Mouse (Mus musculus): ENCODE results near the gene Npvf. TPM values are rescaled to one million over a fixed set of nuclear protein-coding genes. Genes with fewer than 3 reads are reported as not detected.
A peak's percentile ranks its signal among the peaks of the same experiment; 100 is the strongest.

Npvf gene
- not detected in 2 replicates for polyA plus RNA-seq (2012; rRNA removed)

DNA sequence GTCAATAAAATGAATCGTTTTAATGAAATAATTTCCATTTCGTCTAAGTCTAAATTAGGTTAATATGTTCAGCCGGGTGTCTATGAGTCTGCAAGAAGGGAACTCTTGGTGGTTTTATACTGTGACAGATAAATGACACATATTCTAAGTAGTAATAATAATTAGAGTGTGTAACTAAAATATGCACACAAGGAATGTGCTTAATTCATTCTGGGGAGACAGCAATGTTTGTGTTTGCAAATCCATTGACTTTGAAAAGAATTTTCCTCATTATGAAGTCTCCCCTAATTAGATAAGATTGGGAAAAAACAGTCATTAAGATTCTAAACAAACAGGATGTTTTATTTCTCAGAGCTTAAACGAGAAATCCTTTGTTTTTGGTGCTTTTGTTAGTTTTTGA, at the start of gene Npvf:
Gene Npvf, minus strand, starts transcription at position 84 of the 400 bp plus-strand sequence.
- no peak for DNase-seq (ENCODE audit: low read depth)

DNA sequence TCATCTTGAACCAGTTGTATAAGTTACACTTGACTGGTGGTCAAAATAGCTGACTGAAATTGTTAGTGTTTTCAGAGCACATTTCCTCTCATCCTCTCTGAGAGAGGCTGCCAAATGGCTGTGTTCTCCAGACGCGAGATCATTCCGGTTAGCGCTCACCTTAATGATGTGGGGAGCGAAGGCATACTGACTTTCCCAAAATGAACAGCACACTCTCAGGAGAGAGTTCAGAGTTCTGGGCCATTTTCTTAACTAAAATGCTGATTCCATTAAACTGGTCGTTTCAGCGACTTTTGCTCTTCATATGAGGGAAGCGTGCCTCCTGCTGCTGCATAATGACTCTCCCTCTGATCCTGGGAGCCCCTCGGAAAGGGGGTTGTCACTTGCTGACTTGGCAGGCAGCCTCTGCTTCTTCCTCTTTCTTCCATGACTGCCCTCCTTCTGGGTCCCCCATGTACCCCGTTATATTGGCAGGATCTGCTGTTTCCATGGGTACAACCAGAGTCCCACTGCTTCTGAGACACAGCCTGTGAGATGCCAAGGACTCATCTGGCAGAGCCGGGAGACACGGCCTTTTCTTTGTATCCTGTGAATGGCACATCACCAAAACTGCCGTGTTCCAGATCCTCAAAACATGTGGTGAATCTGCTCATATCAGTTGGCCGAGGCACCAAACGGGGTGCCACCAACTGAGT, 35.0 kb upstream of the Npvf start:
- no peak for DNase-seq (ENCODE audit: low read depth)

DNA sequence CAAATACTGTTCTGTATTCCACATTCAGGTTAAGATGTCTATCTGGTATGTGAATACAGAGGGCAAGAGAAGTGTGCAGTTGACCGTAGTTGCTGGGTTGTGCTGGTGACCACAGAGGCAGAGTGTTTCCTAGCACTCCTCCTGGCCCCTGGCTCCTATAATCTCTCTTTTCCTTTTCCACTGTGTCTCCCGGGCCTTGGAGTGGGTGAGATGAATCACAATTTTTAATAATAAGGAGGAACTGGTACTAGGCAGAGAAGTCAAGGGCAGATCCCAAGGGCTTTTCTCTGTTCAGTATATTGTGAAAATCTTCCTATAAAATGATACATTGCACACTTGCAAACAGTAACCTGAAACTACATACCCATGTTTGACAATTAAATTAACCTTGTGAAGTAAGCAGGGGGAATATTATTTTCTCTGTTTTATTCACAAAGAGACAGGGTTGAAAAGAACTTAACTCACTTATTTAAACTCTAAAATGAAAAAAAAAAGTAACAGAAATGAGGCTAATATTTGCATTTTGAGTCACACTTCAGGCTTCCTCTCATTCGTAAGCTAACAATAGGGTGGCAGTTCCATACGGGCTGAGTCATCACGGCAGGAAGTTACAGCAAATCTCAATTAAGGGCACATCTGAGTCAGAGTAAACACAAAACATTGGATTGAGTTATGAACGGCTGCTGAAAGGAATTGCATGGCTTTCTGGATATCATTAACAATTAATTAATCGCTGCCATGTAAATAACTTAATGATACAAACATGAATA, 30.6 kb upstream of the Npvf start:
- DNase-seq (ENCODE audit: low read depth): no peak

DNA sequence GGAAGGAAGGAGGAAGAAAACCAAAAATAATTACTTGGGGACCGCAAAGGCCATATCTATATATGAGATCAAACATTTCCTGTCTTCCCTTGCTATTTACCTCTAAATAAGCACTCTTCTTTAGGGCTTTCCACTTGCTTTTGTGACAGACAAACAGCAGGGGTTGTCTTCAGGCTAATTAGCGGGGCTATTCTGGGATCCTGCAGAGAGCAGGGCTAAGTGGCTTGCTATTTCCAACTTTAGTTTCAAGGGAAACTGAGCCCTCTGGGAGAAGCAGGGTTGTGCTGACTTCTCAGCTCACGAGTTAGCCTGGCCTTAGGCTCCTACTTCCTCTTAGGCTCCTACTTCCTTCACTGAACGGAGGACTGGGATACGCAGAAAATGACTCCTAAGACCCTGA, 27.3 kb upstream of the Npvf start:
- no peak for DNase-seq (ENCODE audit: low read depth)

DNA sequence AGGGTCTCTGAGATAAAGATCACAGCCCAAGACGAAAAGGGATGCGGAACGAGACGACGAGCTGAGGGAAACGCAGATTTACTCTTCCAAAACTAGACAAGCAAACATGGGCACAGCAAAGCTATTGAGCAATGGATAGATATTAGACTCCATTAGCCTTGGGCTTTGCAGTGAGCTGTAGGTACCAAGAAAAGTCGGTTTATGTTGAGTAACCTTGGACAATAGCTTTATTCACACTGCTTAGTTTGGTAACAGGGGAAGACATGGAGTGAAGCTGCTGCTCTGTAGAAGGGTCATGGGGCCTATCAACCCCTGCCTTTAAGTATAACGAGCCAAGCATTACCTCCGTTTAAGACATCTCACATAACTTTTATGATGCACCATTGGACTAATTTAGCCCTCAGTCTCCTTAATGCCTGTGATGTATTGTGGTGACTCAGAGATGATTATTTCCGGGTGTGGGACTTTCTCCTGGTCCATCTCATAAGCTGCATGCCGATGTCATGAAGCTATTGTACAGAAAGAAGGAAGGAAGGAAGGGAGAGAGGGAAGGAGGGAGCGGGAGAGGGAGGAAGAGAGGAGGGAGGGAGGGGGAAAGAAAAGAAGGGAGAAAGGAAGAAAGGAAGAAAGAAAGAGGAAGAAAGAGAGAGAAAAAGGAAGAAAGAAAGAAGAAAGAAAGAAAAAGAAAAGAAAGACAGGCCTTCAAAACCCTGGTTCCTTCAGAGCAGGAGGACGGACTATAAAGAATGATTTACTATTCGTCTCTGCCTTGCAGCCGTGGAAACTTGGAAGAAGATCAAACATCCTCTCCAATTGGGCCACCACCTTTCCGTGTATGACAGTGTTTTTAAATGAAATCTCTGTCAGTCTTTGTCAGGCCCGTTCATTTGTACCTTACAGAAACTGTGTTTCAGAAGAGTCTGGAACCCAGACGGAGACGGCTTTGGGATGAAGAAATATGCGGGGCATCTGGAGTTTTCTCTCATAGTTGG, 26.3 kb upstream of the Npvf start:
- DNase-seq (ENCODE audit: low read depth): peak; percentile 70

DNA sequence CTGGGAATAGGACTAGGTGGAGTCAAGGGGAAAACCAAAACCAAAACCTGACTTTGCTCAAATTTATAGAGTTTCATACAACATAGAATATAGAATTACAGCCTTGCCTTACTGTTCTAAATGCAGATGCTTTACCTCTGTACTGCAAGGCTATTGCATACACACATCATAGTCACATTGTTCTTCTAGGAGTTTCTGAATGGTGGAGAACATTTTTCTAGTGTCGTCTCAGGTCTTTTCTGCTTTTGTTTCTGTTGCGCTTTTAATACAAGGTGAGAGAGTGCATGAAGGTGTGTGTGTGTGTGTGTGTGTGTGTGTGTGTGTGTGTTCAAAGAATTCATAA, 25.2 kb upstream of the Npvf start:
- DNase-seq (ENCODE audit: low read depth): no peak

DNA sequence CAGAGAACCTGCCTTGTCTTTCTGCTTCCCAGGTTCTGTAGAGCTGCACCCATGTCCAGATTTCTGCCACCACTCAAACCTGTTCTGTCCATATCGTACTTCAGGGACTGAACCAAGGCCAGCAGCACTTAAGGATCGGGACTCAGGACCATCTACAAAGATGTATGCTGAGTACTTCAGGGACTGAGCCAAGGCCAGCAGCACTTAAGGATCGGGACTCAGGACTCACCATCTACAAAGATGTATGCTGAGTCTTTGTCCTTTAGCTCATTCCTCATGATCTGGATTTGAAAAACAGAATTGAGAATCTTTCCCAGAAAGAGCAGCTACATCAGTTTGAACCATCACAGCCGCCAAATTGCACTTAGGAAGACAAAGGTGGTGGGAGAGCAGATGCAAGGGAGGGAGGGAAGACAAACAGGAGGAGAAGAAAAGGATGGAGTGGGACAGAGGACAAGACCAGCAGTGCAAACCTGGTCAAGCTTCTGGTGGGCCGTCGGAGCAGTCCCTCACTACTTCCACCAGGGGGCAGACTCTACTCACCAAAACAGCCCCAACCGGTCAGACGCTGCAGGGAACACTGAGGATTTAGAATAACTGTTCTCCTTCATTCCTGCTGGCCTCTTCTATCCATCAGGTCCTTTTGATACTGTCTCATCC, 24.7 kb upstream of the Npvf start:
- no peak for DNase-seq (ENCODE audit: low read depth)

DNA sequence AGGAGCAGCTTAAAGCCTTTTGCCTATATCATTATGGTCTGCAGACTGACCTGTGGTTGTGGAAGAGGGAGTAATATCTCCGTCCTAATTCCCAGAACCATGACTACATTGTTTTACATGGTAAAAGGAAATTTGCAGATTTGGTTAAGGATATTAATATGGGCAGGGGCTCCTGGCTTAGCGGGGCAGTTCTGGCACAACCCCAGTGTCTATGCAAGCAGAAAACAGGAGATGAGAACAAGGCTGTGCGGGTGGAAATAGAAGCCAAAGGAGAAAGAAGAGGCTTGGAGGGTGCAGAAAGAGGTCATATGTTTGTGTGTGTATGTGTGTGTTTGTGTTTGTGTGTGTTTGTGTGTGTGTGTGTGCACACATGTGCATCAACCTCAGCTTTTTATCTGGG, 17.0 kb upstream of the Npvf start:
- DNase-seq (ENCODE audit: low read depth): no peak

DNA sequence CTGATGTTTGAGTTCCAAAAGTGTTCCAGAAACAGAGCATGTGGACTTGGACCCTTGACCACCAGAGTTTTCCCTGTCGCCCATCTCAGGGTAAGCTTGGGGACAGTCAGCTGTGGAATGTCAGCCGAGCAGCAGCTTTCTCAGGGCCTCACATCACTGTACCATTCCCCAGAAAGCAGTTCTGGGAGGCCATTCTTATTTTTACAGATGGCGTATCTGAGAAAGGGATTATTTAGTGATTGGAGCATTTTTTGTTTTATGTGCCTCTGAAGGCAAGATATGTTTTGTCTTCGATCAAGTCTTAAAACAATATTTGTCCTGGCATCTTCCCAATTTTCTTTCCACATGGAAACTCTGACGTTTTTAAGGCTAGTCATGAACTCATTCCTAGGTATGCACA, 12.7 kb upstream of the Npvf start:
- no peak for DNase-seq (ENCODE audit: low read depth)

DNA sequence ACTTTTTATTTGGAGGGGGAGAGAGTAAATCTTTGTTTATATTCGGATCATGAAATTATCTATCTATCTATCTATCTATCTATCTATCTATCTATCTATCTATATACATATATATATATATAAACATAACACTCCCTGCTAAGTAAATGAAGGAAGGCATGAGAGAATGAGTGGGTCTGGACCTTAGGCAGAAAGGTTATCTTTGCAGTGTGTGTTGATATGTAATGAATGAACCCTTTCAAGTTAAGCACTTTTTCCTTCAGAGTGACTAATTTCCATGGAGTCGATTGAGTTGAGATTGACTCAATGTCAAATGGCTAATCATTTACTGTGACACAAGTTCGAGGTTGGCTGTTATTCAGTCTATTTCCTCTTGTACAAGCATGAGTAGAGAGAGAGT, 10.8 kb upstream of the Npvf start:
- no peak for DNase-seq (ENCODE audit: low read depth)

DNA sequence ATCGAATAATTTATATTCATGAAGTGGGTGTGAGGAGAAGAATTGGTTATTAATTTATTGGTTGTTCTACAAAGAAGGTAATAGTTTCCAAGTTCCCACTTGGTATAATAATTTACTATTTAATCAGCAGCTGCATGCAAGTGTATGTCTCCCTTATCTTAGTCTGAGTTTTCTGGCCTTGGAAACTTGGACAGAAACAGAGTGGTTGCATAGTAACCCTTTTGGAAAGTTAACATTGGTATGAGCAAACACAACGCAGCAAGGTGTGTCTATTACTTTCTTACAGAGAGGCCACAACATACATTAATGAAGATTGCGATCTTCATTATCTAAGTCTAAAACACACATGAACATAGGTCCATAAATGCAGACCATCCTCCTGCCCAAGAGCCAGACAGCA, 10.0 kb upstream of the Npvf start:
- DNase-seq (ENCODE audit: low read depth): no peak

DNA sequence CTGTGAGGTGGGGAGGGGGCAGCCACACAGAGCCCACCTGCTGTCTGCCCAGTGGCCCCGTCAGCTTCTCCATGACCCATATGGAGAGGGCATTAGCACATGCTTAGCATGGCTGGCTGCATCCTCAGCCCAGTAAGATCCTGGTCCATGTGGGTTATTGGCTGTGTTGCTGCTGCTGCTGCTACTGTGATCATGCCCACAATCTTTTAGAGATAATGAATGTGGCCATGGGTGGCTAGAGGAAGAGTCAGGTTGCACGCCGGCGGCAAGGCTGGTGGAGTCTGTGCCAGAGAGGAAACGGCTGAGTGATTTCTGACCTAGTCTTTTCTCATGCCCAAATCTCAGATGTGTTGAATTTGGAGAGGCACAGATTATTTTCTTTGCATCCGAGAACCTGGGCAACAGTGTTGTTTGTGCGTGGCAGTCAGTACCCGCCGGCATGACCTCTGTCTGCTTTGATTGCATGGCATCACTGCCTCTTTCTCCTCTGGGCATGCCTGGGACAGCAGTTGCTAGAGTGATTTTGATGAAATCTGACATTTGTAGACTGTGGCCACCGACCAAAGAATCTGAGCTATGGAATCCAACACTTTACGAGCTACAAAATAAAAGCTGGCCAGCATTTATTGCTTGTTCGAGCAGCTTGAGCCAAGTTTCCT, 8.8 kb upstream of the Npvf start:
- DNase-seq (ENCODE audit: low read depth): no peak

DNA sequence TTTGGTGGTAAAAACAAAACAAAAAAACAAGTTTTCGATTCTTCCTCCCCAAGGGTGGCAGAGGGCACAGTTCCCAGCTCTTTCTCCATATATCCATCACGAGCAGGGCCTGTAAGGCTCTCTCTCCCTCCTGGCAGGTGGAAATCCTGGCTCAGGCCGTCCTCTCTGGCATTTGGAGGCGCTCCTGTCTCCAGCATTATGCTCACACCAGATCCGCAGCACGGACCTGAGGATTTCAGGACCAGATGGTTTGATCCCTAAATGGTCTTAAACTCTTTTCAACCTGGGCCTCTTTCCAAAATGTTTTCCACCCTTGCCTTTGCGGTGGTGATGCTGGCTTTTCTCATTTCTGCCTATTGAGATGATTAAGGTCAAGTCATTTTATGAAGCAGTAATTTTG, 7.5 kb upstream of the Npvf start:
- DNase-seq (ENCODE audit: low read depth): no peak

DNA sequence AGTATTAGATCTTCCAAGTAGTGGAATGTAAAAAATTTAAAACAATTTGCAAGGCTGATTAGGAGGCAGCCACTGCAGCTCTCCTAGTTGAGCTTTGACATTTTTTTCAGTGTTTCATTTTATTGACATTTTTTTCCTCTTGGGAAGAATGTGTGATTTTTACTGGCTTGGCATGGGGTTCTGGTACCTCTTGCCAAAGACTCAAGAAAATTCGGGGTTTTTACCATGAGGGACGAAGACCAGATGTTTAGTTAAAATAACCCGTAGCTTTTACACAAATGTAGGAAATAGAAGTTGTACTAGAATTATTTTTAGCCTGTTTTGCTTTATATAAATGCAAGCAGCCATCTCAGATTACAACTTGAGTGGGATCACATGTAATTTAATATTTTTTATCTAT, 4.2 kb upstream of the Npvf start:
- no peak for DNase-seq (ENCODE audit: low read depth)

DNA sequence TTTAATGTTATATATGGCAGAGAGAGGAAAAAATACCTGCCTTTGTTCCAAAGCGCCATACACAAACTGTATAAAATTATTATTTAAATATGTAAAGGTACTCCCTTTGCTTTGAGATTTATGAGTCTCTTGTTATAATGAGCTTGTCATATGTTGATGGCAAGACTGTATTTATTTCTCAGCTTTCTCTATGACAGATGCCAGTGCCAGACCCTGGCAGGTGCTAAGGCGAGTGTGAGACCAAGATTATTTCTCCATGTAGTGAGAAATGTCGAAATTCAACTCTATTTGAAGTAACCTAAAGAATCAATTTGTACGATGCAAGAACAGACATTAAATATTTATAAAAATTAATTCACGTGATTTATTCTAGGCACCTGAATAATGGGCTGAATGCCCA, 3.8 kb upstream of the Npvf start:
- no peak for DNase-seq (ENCODE audit: low read depth)

DNA sequence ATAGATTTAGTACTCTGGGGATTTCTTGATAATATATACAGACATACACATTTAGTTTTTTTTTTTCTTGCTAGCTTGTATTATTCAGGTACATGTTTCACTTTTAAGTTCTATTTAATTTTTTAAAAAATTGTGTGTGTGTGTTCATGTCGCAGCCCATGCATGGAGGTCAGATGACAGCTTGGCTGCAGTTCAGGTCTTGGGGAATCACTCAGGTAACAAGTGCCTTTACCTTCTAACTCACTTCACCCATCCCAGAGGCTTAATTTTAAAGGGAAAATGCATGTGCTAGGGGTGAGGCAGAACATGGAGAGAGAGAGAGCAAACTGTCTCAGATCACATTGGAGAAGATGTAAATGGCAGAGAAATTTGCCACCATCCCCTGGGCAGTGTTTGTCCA, 2.2 kb upstream of the Npvf start:
- no peak for DNase-seq (ENCODE audit: low read depth)

DNA sequence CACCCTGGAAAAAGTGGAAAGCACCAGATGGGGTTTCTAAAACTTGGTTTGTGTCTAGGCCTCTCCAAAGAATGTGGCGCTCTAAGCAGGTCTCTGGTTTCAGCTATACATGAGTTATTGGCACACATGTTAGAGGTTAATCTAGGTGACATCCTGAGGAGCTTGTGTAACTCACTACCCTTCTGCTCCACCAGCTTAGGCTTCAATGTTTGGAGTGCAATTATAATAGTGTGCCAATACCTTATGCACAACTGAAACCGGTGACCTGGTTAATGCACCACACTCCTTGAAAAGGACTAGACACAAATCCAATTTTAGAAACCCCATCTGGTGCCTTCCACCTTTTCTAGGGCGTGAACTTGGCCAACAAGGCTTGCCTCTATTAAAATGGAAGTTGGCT, 1.7 kb upstream of the Npvf start:
- DNase-seq (ENCODE audit: low read depth): no peak

DNA sequence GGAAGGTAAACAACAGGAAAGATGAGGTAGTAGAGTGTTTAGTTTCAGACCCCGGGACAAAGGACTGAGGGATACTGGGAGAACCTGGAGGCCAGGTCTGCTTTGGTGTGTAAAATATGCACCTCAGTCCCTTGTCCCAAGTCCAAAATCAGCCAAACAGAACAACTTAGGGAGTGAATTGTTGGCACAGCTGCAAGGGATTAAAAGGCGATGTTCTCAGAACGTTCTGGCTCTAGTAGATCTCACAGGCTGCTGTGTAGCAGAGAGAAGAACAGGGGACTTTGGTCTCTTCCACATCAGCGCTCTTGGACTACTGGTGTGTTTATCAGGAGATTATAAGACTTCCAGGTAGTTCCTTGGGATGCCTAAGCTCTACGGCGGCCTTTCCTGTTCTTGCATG, 6.6 kb downstream of the Npvf start:
- DNase-seq (ENCODE audit: low read depth): no peak

DNA sequence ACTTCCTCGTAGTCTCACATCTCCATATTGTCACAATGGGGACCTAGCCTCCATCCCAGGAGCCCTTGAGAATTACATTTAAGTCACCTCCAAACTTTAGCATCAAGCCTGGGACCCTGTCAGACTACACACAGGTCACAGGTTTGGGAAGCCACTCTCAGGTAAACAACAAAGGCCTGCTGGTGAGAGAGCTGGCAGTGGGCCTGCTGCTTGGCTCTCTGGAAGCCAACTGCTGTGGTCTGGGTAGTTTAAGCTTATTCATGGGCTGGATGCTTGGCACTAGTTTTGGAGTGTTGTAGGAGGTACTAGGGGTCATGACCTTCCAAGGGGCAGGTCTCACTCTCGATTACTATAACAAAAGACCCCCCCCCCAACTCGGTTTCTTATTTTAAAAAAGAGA, 7.6 kb downstream of the Npvf start:
- DNase-seq (ENCODE audit: low read depth): no peak

DNA sequence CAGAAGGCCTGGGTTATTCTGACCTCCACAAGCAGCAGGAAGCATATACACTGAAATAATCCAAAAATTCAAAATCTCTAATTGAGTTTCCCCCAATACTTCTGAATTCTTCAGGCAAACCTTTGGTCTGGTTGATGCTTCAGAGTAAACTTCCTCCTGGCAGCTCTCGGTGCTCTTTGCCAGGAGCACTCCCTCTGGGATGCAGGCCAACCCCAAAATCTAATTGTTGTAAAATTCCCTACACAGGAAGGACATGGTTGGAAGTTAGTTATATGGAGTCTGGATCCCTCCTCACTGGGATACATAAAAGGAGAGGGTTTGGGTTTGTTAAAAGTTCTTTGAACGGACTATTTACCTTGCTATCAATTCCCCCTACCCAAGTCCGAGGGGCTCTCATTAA, 9.5 kb downstream of the Npvf start:
- no peak for DNase-seq (ENCODE audit: low read depth)

DNA sequence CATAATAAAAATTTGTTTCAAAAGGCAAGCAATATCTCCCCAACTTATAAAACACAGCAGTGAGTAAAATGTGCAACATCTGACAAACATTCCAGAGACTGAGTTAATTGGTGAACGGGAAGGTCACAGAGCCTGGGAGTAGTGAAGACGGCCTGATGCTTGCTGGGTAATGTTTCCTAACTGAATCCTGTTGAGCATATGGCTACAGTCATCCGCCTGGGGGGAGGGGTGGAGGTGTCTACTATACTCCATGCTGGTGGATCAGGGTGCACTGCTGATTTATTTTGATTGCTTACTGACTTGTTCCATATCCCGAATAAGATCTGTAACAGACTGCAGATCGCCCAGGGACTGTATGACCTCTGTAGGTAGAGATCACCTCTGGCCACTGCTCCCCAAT, 12.3 kb downstream of the Npvf start:
- no peak for DNase-seq (ENCODE audit: low read depth)

DNA sequence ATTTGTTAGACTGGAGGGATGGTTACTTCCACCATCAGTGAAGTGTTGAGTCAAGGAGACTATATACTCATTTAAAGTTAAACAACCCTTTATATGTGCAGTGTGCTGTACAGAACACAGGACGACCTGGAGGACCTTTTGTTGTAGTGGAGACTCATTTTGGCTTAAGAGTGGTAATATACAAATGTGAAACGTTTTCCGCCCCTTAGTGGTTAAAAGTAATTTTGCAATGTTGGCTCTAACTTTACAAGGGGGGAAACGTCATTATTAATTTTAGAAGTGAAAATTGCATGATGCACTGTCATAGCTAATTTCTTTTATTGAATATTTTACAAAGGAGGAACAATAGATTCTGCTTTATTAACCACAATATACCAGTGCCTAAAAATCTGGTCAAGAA, 13.9 kb downstream of the Npvf start:
- DNase-seq (ENCODE audit: low read depth): no peak

Measured in gonadal fat pad, adult 2 months (tissue).